Mouse (Mus musculus) cerebral cortex, adult 2 months (tissue): ENCODE results near the gene Tmem87b.

ENCODE experiments used
- WGBS: fragments of 180-500 bp; shearing (Covaris S2); methylation state at CpG from one replicate; pipeline ENCODE4 v1.1.7; 2018; 5-methylcytosine and 5-hydroxymethylcytosine counted together

The Tmem87b gene

GRCm38 (mm10) chr2:128817786-128818681 is at the start of gene Tmem87b:
Tmem87b (plus strand) TSS chr2:128818118.
- WGBS, result under 1% methylated on average over 59 of the region's 59 CpGs

GRCm38 (mm10) chr2:128768545-128769247 is 49.2 kb upstream of the Tmem87b start:
- 89% methylated on average over 4 of the region's 4 CpGs for WGBS

- WGBS, result 95% methylated on average over 6 of the region's 6 CpGs
Measured at GRCm38 (mm10) chr2:128770557-128770956, 47.4 kb upstream of the Tmem87b start.

GRCm38 (mm10) chr2:128771048-128771447 is 46.9 kb upstream of the Tmem87b start:
- 48% methylated on average over 4 of the region's 4 CpGs for WGBS

- WGBS, result 76% methylated on average over 7 of the region's 7 CpGs
Measured at GRCm38 (mm10) chr2:128771750-128772338, 46.1 kb upstream of the Tmem87b start.

GRCm38 (mm10) chr2:128782231-128782630 is 35.7 kb upstream of the Tmem87b start:
- 97% methylated on average over 5 of the region's 5 CpGs for WGBS

GRCm38 (mm10) chr2:128783660-128784345 is 34.1 kb upstream of the Tmem87b start:
- WGBS, result 82% methylated on average over 10 of the region's 10 CpGs

GRCm38 (mm10) chr2:128784814-128785213 is 33.1 kb upstream of the Tmem87b start:
- 94% methylated on average over 7 of the region's 7 CpGs for WGBS

DNA sequence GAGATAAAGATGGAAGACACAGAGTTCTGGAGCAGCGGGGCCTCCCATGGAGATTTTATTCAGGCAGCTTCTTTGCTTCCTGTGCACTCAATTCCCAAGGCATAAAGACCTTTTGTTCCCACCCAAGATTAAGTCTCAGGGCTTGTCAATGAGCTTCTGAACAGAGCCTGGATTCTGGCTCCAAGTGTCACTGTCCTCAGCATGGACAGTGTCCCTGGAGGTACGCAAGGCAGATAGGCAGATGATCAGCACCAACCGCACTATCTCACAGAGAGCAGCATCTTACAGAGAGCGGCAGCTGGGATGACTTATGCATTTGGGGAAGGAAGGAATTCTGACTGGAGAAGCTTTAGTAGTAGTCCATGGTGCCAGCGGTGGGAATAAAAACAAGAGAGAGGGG is 31.6 kb upstream of the Tmem87b start:
- 61% methylated on average over 5 of the region's 5 CpGs for WGBS

DNA sequence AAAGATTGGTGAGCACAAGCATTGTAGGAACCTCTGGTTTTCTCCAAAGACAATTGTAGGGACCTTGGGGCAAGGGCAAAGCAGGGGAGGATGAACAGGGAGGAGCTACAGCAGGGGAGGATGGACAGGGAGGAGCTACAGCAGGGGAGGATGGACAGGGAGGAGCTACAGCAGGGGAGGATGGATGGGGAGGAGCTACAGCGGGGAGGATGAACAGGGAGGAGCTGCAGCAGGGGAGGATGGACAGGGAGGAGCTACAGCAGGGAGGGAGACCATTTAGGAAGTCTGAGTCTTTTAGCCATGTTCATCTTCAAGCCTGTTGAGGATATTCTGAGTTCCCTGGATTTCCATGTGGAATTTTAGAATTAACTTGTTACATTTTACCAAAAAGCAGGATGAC is 31.1 kb upstream of the Tmem87b start:
- WGBS, result 63% methylated on average over 1 of the region's 1 CpGs

DNA sequence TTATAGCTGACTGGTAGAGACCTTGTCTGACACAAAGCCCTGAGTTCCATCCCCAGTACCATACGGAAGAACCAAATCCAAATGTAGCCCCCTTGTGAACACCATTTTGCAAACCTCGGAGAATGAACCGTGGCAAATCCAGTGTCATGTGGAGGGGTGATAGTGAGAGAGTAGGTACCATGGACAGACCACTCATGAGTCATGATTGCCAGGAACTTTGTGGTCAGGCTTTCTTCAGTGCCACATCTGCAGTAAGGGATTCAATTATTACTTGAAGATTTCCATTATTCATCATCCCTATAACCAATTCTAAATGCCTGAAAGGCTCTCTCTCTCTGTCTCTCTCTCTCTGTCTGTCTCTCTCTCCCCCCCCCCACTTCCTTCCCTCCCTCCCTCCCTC is 30.1 kb upstream of the Tmem87b start:
- WGBS, result 89% methylated on average over 3 of the region's 3 CpGs

GRCm38 (mm10) chr2:128790875-128791614 is 26.9 kb upstream of the Tmem87b start:
- 91% methylated on average over 11 of the region's 11 CpGs for WGBS

DNA sequence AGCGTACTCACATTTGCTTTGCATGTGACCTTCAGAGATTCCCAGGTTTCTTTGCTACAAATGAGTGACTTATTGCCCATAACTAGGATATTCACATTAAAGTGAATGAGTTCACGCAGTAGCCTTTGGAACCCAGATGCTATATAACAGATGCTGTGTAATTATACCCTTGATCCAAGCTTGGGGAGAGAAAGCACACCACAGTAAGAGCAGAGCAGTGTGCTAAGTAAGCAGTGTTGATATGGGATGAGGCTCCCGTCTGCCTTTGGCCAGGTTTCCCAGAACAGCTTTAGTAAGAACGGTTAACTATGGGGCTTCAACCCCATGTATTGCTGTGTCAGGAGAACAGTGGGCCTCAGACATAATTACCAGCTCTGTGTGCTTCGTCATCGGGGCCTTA is 24.0 kb upstream of the Tmem87b start:
- 75% methylated on average over 6 of the region's 6 CpGs for WGBS

- 73% methylated on average over 6 of the region's 6 CpGs for WGBS
Measured at GRCm38 (mm10) chr2:128796463-128796862, 21.5 kb upstream of the Tmem87b start.

- 90% methylated on average over 4 of the region's 4 CpGs for WGBS
Measured at GRCm38 (mm10) chr2:128803441-128803840, 14.5 kb upstream of the Tmem87b start.

- WGBS, result 61% methylated on average over 4 of the region's 4 CpGs
Measured at GRCm38 (mm10) chr2:128805341-128805740, 12.6 kb upstream of the Tmem87b start.

- WGBS, result 63% methylated on average over 8 of the region's 8 CpGs
Measured at GRCm38 (mm10) chr2:128806561-128806960, 11.4 kb upstream of the Tmem87b start.

DNA sequence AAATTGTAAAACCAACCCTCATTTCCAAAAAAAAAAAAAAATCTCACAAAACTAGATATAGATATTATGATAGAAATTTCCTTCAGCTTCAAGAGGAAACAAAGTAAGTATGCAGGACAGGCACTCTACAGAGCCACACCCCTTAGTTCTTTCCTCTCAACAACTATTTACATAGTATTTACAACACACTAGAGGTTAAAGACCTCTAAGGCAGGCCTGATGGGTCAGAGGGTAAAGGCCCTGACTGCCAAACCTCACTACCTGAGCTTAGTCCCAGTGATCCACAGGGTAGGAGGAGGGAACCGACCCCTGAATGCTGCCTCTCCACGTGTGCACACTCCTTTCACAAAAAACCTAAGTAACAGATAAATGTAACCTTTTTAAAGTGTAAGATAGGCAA is 5.2 kb upstream of the Tmem87b start:
- 59% methylated on average over 2 of the region's 2 CpGs for WGBS

DNA sequence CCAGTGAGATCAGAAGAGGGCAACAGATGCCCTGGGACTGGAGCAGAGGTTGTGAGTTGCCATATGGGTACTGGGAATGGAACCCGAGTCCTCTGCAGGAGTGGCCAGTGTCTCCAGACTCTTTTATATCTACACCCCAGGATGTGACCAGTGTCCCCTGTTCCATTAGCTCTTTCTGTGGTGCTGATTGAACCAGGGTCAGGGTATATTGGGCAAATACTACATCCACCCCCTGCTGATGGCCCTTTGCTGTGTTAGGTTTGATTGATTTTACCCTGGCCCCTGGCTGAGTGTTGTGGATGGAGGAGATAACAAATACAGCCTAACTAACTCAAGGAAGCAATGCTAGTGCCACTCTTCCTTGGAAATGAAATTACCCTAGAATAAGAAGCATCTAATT is 1.6 kb upstream of the Tmem87b start:
- 96% methylated on average over 1 of the region's 1 CpGs for WGBS

DNA sequence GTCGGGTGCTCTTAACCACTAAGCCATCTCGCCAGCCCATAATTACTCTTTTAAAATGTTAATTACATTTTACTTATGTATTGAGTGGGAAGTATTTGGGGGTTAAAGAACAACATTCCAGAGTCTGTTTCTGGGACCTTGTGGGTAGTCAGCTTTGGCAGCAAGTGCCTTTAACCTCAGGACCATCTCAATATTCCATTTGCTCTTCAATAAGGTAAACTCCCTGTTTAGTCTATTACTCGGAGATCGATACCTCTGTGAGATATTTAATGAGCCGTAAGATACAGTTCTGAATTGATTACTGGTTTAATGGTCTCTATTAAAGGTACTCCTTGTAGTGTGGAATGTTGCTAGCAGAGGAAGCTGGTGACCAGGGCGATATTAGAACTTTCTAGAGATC is 1.0 kb upstream of the Tmem87b start:
- 23% methylated on average over 6 of the region's 6 CpGs for WGBS

DNA sequence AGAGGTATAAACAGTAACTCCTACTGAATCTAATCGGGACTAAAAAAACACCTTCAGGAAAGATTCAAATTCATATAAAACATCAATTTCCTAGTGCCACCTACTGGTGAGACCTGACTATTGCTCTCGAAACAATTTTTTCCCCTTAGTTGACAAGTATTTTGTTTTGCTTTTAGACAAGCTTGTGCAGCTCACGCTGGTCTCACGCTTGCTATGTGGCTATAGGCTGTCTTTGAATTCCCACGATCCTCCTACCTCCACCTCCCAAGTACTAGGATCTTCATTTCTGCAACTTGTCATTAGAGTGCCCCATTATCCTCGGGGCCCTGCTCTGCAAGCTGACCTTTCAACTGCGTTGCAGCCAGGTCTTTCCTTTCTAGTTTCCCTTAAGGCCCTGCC is 532 bp upstream of the Tmem87b start:
- 1% methylated on average over 7 of the region's 7 CpGs for WGBS
